Mouse (Mus musculus): ENCODE results near the gene Prkci. TPM values are rescaled to one million over a fixed set of nuclear protein-coding genes. Genes with fewer than 3 reads are reported as not detected.
A peak's percentile ranks its signal among the peaks of the same experiment; 100 is the strongest.

The Prkci gene
- total RNA-seq (2014; rRNA removed) (11.3 and 11.6 TPM in 2 replicates), polyA plus RNA-seq (2012; rRNA removed) (4.4 and 4.9 TPM in 2 replicates)

DNA sequence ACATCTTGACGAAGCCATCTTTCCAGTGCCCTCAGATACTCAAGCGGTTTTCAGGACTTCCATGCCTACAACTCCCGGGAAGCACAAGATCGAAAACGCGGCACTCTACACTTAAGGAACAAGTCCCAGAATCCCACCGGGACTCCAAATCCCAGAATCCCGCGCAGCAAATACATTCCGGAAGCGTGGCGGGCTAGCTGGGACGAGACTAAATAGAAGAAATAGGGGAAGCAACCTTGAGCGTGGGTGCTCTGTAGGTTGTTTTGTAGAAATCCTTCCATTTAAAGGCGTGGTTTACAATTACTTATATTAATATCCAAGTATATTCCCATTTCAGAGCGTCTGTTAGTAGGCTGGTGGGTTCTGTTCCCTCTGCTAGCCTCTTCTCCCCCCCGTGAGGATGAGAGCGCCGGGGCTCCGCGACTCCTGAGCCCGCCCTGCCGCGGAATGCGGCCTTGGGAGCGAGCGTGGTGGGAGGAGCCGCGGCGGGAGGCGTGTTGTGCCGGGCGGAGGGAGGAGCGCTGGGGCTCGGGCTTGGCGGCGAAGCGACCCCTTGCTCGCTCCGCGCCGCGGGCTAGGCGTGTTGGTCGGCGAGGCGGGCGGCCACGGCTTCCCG lies at the start of gene Prkci:
TSS of gene Prkci (plus strand) at position 465 of the 616 bp plus-strand sequence.
- Histone ChIP-seq H3K4me3 (ENCODE audit: insufficient read depth, low read depth, low read length) (peak within 1 kb of the TSS; percentile 85), H3K9ac (ENCODE audit: low read depth, low read length) (peak within 1 kb of the TSS; percentile 95), H3K36me3 (ENCODE audit: control insufficient read depth, insufficient read depth, low read length) (no peaks in the 10 kb centered on the region), H3K27ac (replicated peaks; ENCODE audit: insufficient read depth, low read depth, low read length) (peak within 1 kb of the TSS; percentile 50), H3K27me3 (ENCODE audit: control insufficient read depth, insufficient read depth, low read length) (no peaks in the 10 kb centered on the region), H3K79me2 (ENCODE audit: control insufficient read depth, insufficient read depth, low read length) (peaks cover 11% of the 10 kb centered on the region; the same call in 1 of the 2 replicates), H3K4me1 (ENCODE audit: control insufficient read depth, insufficient read depth, low read length) (peaks cover 12% of the 10 kb centered on the region)
- peak; percentile 91 for DNase-seq (ENCODE audit: extremely low read depth, low read depth, low spot score)
- TF ChIP-seq POLR2A (IDR thresholded peaks at IDR 0.05; ENCODE audit: extremely low read depth, insufficient read depth, low read length) (peak; percentile 60; the same call in 1 of the 2 replicates), CTCF (IDR thresholded peaks at IDR 0.05; ENCODE audit: low read depth, low read length) (no peak)
- WGBS = 0% methylated on average over 47 of the region's 50 CpGs

DNA sequence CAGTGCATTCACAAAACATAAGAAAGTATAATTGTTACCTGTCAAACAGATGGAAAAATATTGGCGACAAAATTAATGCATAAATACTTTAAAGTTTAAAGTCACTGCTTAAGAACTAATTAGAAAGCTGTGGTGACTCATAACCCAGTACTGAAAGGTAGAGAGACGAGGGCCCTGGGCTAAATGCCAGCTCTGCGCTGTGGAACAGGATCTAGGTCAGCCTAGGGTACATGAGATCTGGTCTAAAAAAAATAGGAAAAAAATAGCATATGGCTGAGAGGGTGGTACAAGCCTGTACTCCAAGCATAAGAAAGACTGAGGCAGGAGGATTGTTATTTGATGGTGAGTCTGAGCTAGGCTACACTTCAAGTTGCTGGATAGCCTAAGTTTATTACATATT lies 43.9 kb upstream of the Prkci start:
- TF ChIP-seq CTCF (IDR thresholded peaks at IDR 0.05; ENCODE audit: low read depth, low read length) (no peak), POLR2A (IDR thresholded peaks at IDR 0.05; ENCODE audit: extremely low read depth, insufficient read depth, low read length) (no peak)
- DNase-seq (ENCODE audit: extremely low read depth, low read depth, low spot score) = no peak
- no peaks in the 10 kb centered on the region for H3K27me3 ChIP-seq (ENCODE audit: control insufficient read depth, insufficient read depth, low read length)
- WGBS = 58% methylated on average over 3 of the region's 3 CpGs
- H3K36me3 ChIP-seq (ENCODE audit: control insufficient read depth, insufficient read depth, low read length) = peaks cover 55% of the 10 kb centered on the region
- H3K4me1 ChIP-seq (ENCODE audit: control insufficient read depth, insufficient read depth, low read length) = no peaks in the 10 kb centered on the region
- no peak overlapping the region for H3K9ac ChIP-seq (ENCODE audit: low read depth, low read length)
- peaks cover 3% of the 10 kb centered on the region; the same call in 1 of the 2 replicates for H3K79me2 ChIP-seq (ENCODE audit: control insufficient read depth, insufficient read depth, low read length)
- no peak overlapping the region for H3K4me3 ChIP-seq (ENCODE audit: insufficient read depth, low read depth, low read length)
- H3K27ac ChIP-seq (replicated peaks; ENCODE audit: insufficient read depth, low read depth, low read length) = no peak overlapping the region

DNA sequence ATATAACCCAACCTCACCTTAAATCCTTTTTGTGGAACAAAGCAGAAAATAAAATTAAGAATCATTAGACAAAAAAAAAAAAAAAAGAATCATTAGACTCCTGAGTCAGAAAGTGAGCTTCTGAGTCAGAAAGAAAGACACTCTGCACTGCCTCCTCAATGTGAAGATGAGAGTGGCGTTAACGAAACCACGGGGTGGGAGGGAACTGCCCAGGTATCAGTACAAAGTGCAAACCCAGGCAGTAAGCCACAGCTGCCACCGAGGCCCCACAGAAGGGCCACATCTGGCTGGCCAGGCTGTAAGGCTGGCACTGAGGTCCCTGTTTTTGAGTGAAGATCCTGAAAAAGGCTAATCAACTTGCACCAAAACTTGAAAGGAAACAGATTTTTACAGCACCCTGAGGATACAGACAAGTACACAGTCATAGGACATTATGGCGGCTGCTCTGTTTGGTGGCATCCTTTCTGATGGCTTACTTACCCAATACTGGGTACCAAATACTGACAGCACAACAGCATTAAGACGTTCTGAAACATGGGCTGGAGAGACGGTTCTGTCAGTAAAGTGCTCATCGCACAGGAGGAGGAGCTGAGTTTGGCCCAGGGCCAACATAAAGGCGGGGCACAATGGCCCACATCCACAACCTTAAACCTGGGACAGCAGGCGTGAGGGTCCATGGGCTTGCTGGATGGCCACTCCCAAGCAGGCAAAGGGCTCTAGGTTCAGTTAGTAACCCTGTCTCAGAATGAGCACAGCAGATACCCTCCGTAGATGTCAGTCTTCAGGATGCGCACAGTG lies 43.1 kb upstream of the Prkci start:
- WGBS = 88% methylated on average over 12 of the region's 12 CpGs
- H3K79me2 ChIP-seq (ENCODE audit: control insufficient read depth, insufficient read depth, low read length) = peaks cover 3% of the 10 kb centered on the region; the same call in 1 of the 2 replicates
- H3K4me3 ChIP-seq (ENCODE audit: insufficient read depth, low read depth, low read length) = no peak overlapping the region
- no peak overlapping the region for H3K9ac ChIP-seq (ENCODE audit: low read depth, low read length)
- no peak for DNase-seq (ENCODE audit: extremely low read depth, low read depth, low spot score)
- H3K27me3 ChIP-seq (ENCODE audit: control insufficient read depth, insufficient read depth, low read length) = no peaks in the 10 kb centered on the region
- no peak overlapping the region for H3K27ac ChIP-seq (replicated peaks; ENCODE audit: insufficient read depth, low read depth, low read length)
- TF ChIP-seq POLR2A (IDR thresholded peaks at IDR 0.05; ENCODE audit: extremely low read depth, insufficient read depth, low read length) (no peak), CTCF (IDR thresholded peaks at IDR 0.05; ENCODE audit: low read depth, low read length) (no peak)
- H3K36me3 ChIP-seq (ENCODE audit: control insufficient read depth, insufficient read depth, low read length) = peaks cover 53% of the 10 kb centered on the region
- no peaks in the 10 kb centered on the region for H3K4me1 ChIP-seq (ENCODE audit: control insufficient read depth, insufficient read depth, low read length)

DNA sequence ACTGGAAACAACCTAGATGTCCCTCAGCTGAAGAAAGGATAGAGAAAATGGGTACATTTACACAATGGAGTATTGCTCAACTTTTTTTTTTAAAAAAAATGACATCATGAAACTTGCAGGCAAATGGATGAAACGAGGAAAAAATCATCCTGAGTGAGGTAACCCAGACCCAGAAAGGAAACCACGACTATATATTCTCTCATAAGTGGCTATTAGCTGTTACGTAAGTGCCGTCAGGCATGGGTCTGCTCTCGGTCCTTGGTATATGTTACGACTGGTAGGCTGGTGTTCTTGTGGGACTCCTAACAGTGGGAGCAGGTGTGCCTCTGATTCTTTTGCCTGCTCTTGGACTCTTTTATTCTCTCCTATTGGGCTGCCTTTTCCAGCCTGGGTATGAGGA lies 39.2 kb upstream of the Prkci start:
- TF ChIP-seq CTCF (IDR thresholded peaks at IDR 0.05; ENCODE audit: low read depth, low read length) (no peak), POLR2A (IDR thresholded peaks at IDR 0.05; ENCODE audit: extremely low read depth, insufficient read depth, low read length) (no peak)
- H3K27me3 ChIP-seq (ENCODE audit: control insufficient read depth, insufficient read depth, low read length) = no peaks in the 10 kb centered on the region
- no peak overlapping the region for H3K9ac ChIP-seq (ENCODE audit: low read depth, low read length)
- peaks cover 68% of the 10 kb centered on the region for H3K36me3 ChIP-seq (ENCODE audit: control insufficient read depth, insufficient read depth, low read length)
- H3K27ac ChIP-seq (replicated peaks; ENCODE audit: insufficient read depth, low read depth, low read length) = no peak overlapping the region
- no peak overlapping the region for H3K4me3 ChIP-seq (ENCODE audit: insufficient read depth, low read depth, low read length)
- 0 out of 2 replicates have a peak, but pooled peaks cover 3% of the 10 kb centered on the region for H3K79me2 ChIP-seq (ENCODE audit: control insufficient read depth, insufficient read depth, low read length)
- 87% methylated on average over 6 of the region's 6 CpGs for WGBS
- no peak for DNase-seq (ENCODE audit: extremely low read depth, low read depth, low spot score)
- no peaks in the 10 kb centered on the region; the same call in 1 of the 2 replicates for H3K4me1 ChIP-seq (ENCODE audit: control insufficient read depth, insufficient read depth, low read length)

DNA sequence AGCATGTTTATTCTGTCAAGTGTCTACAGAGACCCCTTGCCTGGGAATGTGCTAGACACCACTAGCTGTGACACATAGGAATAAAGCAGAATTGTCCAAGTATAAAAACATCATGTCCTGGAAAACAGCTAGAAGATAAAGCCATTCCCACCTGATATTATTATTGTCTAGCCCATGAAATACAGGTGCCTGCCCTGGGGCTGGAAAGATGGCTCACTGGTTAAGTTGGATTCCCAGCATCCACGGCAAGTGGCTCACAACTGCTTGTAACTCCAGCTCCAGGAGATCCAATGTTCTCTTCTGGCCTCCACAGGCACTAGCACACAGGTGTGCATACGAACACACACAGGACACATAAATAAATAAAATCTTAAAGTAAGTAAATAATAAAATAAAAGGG lies 36.8 kb upstream of the Prkci start:
- 84% methylated on average over 2 of the region's 2 CpGs for WGBS
- Histone ChIP-seq H3K9ac (ENCODE audit: low read depth, low read length) (no peak overlapping the region), H3K4me3 (ENCODE audit: insufficient read depth, low read depth, low read length) (no peak overlapping the region), H3K79me2 (ENCODE audit: control insufficient read depth, insufficient read depth, low read length) (no peaks in the 10 kb centered on the region; the same call in 1 of the 2 replicates), H3K27ac (replicated peaks; ENCODE audit: insufficient read depth, low read depth, low read length) (no peak overlapping the region), H3K36me3 (ENCODE audit: control insufficient read depth, insufficient read depth, low read length) (peaks cover 72% of the 10 kb centered on the region), H3K27me3 (ENCODE audit: control insufficient read depth, insufficient read depth, low read length) (no peaks in the 10 kb centered on the region), H3K4me1 (ENCODE audit: control insufficient read depth, insufficient read depth, low read length) (no peaks in the 10 kb centered on the region; the same call in 1 of the 2 replicates)
- DNase-seq (ENCODE audit: extremely low read depth, low read depth, low spot score) = no peak
- TF ChIP-seq POLR2A (IDR thresholded peaks at IDR 0.05; ENCODE audit: extremely low read depth, insufficient read depth, low read length) (no peak), CTCF (IDR thresholded peaks at IDR 0.05; ENCODE audit: low read depth, low read length) (no peak)

All from liver, adult 2 months (tissue).